Mouse (Mus musculus): ENCODE measurements around the gene H2al2c. TPM values are rescaled to one million over a fixed set of nuclear protein-coding genes. Genes with fewer than 3 reads are reported as not detected.
"Not testable (repeated sequence)": the region's sequence is repeated elsewhere in the genome, so short reads cannot be mapped to it uniquely, and the experiment has no call there.

The H2al2c gene
- not detected for polyA plus RNA-seq (2017; shearing (Covaris generic))

DNA sequence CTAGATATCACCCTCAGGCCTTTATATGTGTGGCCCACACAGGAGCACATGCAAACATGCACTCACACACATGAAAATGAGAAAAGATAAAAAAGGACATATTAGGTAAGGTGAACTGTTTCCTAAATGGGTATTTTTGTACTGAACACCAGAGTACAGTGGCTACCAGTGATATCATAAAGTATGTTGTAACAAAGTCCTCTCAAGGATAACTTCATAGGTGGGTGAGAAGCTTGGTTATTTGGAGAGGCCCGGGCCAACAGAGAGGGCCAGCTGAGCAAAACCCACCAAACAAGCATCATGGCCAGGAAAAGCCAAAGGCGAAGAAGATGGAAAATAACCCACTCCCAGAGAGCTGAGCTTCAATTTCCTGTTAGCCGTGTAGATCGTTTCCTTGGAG lies at the start of gene H2al2c:
Gene H2al2c (plus strand): TSS at position 301 of the 400 bp plus-strand sequence.
- ATAC-seq: not testable (repeated sequence)

Other genes starting within 250 kb of the H2al2c start
- not detected for gene Sry, start 64.6 kb downstream of the H2al2c start, polyA plus RNA-seq (2017; shearing (Covaris generic))
- not detected for gene H2al2b, start 121.6 kb downstream of the H2al2c start, polyA plus RNA-seq (2017; shearing (Covaris generic))
- gene Gm4064, start 197.1 kb downstream of the H2al2c start, polyA plus RNA-seq (2017; shearing (Covaris generic)): not detected
- not detected for gene Rbmy, start 231.6 kb downstream of the H2al2c start, polyA plus RNA-seq (2017; shearing (Covaris generic))
- not detected for gene Gm10256, start 231.6 kb downstream of the H2al2c start, polyA plus RNA-seq (2017; shearing (Covaris generic))

Data from activated CD4-positive, CD25-positive, alpha-beta regulatory T cell, adult 4 months (primary cell).